Mouse (Mus musculus) MEL (cell line): ENCODE measurements around the gene Fndc3b. TPM values are rescaled to one million over a fixed set of nuclear protein-coding genes. Genes with fewer than 3 reads are reported as not detected.

Source experiments
- DNase-seq: peaks from one replicate; pipeline ENCODE4 v3.0.0; 2011; ENCODE audit warnings: low read depth, low spot score
- H3K27ac ChIP-seq: 2 replicates; pipeline ENCODE4 v1.5.1; 2012; ENCODE audit warnings: low read depth, mild to moderate bottlenecking, control low read depth, low read length, moderate library complexity; ENCODE audit not compliant: control insufficient read depth
- H3K27me3 ChIP-seq, 2 experiments: fragments of 150-350 bp in 1 of 2; sonication (generic) in 1 of 2; 2 replicates each; pipeline ENCODE4 v1.6.1; 2012; ENCODE audit warnings: low read length in 2 of 2, mild to moderate bottlenecking in 2 of 2, improper control_type of control experiment in 1 of 2, moderate library complexity in 1 of 2; ENCODE audit not compliant: insufficient read depth in 2 of 2, control insufficient read depth in 1 of 2
- H3K36me3 ChIP-seq, 2 experiments: 2 replicates each; pipeline ENCODE4 v1.6.1; 2012 to 2014; ENCODE audit warnings: low read length in 2 of 2, improper control_type of control experiment in 1 of 2, inconsistent platforms in 1 of 2, mild to moderate bottlenecking in 1 of 2; ENCODE audit not compliant: insufficient read depth in 2 of 2, control insufficient read depth in 1 of 2
- H3K4me1 ChIP-seq, 2 experiments: fragments of 150-350 bp in 1 of 2; sonication (generic) in 1 of 2; 2 replicates each; pipeline ENCODE4 v1.6.1; 2012; ENCODE audit warnings: low read length in 2 of 2, improper control_type of control experiment in 1 of 2, mild to moderate bottlenecking in 1 of 2; ENCODE audit not compliant: insufficient read depth in 2 of 2, control insufficient read depth in 1 of 2
- H3K4me3 ChIP-seq, 2 experiments: fragments of 150-350 bp in 1 of 2; sonication (generic) in 1 of 2; 2 replicates each; pipeline ENCODE4 v1.5.1; 2012; ENCODE audit warnings: low read depth in 2 of 2, low read length in 2 of 2, mild to moderate bottlenecking in 2 of 2, moderate library complexity in 2 of 2, control low read depth in 1 of 2, improper control_type of control experiment in 1 of 2; ENCODE audit not compliant: control insufficient read depth in 1 of 2, insufficient read depth in 1 of 2
- H3K79me2 ChIP-seq: 2 replicates; pipeline ENCODE4 v1.6.1; 2012; ENCODE audit warnings: mild to moderate bottlenecking, low read length, moderate library complexity; ENCODE audit not compliant: control insufficient read depth, poor library complexity, insufficient read depth
- H3K9ac ChIP-seq: 2 replicates; pipeline ENCODE4 v1.6.1; 2012; ENCODE audit warnings: low read depth, mild to moderate bottlenecking, control low read depth, low read length, moderate library complexity; ENCODE audit not compliant: control insufficient read depth, poor library complexity, severe bottlenecking
- H3K9me3 ChIP-seq: fragments of 150-350 bp; sonication (generic); replicated peaks from 2 replicates; pipeline ENCODE4 v1.6.1; 2012; ENCODE audit warnings: mild to moderate bottlenecking, low read length, improper control_type of control experiment, moderate library complexity; ENCODE audit not compliant: insufficient read depth
- BHLHE40 ChIP-seq: IDR thresholded peaks from 2 replicates; pipeline ENCODE4 v1.6.1; 2012; ENCODE audit warnings: low read depth, mild to moderate bottlenecking, inconsistent platforms, low read length, improper control_type of control experiment, borderline replicate concordance
- CTCF ChIP-seq, 3 experiments: IDR thresholded peaks in 2 of 3; conservative IDR thresholded peaks in 1 of 3; 2 replicates each; pipeline ENCODE4 v1.5.1; 2011 to 2012; ENCODE audit warnings: low read length in 3 of 3, low read depth in 2 of 3, mild to moderate bottlenecking in 2 of 3, improper control_type of control experiment in 1 of 3, inconsistent platforms in 1 of 3, mixed read lengths in 1 of 3, moderate library complexity in 1 of 3; ENCODE audit not compliant: control insufficient read depth in 1 of 3, insufficient read depth in 1 of 3, poor library complexity in 1 of 3, severe bottlenecking in 1 of 3
- E2F4 ChIP-seq: IDR thresholded peaks from 2 replicates; pipeline ENCODE4 v1.6.1; 2011; ENCODE audit warnings: low read depth, low read length, improper control_type of control experiment, borderline replicate concordance
- ELF1 ChIP-seq: IDR thresholded peaks from 2 replicates; pipeline ENCODE4 v1.6.1; 2014; ENCODE audit warnings: low read depth, mild to moderate bottlenecking, inconsistent platforms, low read length, improper control_type of control experiment, moderate library complexity
- EP300 ChIP-seq, 2 experiments: IDR thresholded peaks; 2 replicates each; pipeline ENCODE4 v1.6.1; 2011; ENCODE audit warnings: improper control_type of control experiment in 2 of 2, low read length in 2 of 2, low read depth in 1 of 2, mild to moderate bottlenecking in 1 of 2
- GABPA ChIP-seq: IDR thresholded peaks from 2 replicates; pipeline ENCODE4 v1.6.1; 2012; ENCODE audit warnings: low read depth, mild to moderate bottlenecking, inconsistent platforms, low read length, improper control_type of control experiment, moderate library complexity
- GATA1 ChIP-seq: IDR thresholded peaks from 2 replicates; pipeline ENCODE4 v1.6.1; 2011; ENCODE audit warnings: low read depth, low read length, improper control_type of control experiment
- HCFC1 ChIP-seq: IDR thresholded peaks from 2 replicates; pipeline ENCODE4 v1.6.1; 2012; ENCODE audit warnings: low read depth, mild to moderate bottlenecking, inconsistent platforms, low read length, improper control_type of control experiment, moderate library complexity
- MAFK ChIP-seq: IDR thresholded peaks from 2 replicates; pipeline ENCODE4 v1.6.1; 2011; ENCODE audit warnings: low read depth, mild to moderate bottlenecking, low read length, improper control_type of control experiment, borderline replicate concordance
- MAX ChIP-seq: IDR thresholded peaks from 2 replicates; pipeline ENCODE4 v1.6.1; 2011; ENCODE audit warnings: low read length, improper control_type of control experiment
- MAZ ChIP-seq: IDR thresholded peaks from 2 replicates; pipeline ENCODE4 v1.6.1; 2012; ENCODE audit warnings: low read depth, mild to moderate bottlenecking, inconsistent platforms, low read length, improper control_type of control experiment
- MYB ChIP-seq: IDR thresholded peaks from 2 replicates; pipeline ENCODE4 v1.6.1; 2011; ENCODE audit warnings: mild to moderate bottlenecking, low read depth, low read length, improper control_type of control experiment
- MYC ChIP-seq: IDR thresholded peaks from 2 replicates; pipeline ENCODE4 v1.6.1; 2011; ENCODE audit warnings: low read depth, mild to moderate bottlenecking, low read length, improper control_type of control experiment, moderate library complexity
- NELFE ChIP-seq: IDR thresholded peaks from 2 replicates; pipeline ENCODE4 v1.6.1; 2011; ENCODE audit warnings: low read depth, low read length, improper control_type of control experiment
- POLR2AphosphoS5 ChIP-seq: IDR thresholded peaks from 2 replicates; pipeline ENCODE4 v1.6.1; 2012; ENCODE audit warnings: low read depth, borderline replicate concordance, mild to moderate bottlenecking, inconsistent platforms, low read length, moderate library complexity, mixed read lengths
- RCOR1 ChIP-seq: IDR thresholded peaks from 2 replicates; pipeline ENCODE4 v1.6.1; 2012; ENCODE audit warnings: low read depth, mild to moderate bottlenecking, inconsistent platforms, low read length, improper control_type of control experiment
- SIN3A ChIP-seq: IDR thresholded peaks from 2 replicates; pipeline ENCODE4 v1.6.1; 2012; ENCODE audit warnings: low read length, improper control_type of control experiment, inconsistent platforms
- TAL1 ChIP-seq: IDR thresholded peaks from 2 replicates; pipeline ENCODE4 v1.6.1; 2012; ENCODE audit warnings: mild to moderate bottlenecking, inconsistent platforms, low read length, moderate library complexity, mixed read lengths
- TBP ChIP-seq: IDR thresholded peaks from 2 replicates; pipeline ENCODE4 v1.8.0; 2011; ENCODE audit warnings: low read depth, low read length, improper control_type of control experiment
- UBTF ChIP-seq: IDR thresholded peaks from 2 replicates; pipeline ENCODE4 v1.6.1; 2012; ENCODE audit warnings: low read depth, mild to moderate bottlenecking, inconsistent platforms, low read length, improper control_type of control experiment, moderate library complexity, borderline replicate concordance; ENCODE audit not compliant: insufficient read depth
- USF1 ChIP-seq: IDR thresholded peaks from 2 replicates; pipeline ENCODE4 v1.6.1; 2014; ENCODE audit warnings: low read depth, mild to moderate bottlenecking, inconsistent platforms, low read length, improper control_type of control experiment, moderate library complexity
- ZC3H11A ChIP-seq: IDR thresholded peaks from 2 replicates; pipeline ENCODE4 v1.6.1; 2012; ENCODE audit warnings: low read depth, mild to moderate bottlenecking, inconsistent platforms, low read length, improper control_type of control experiment
- ZKSCAN1 ChIP-seq: IDR thresholded peaks from 2 replicates; pipeline ENCODE4 v1.6.1; 2012; ENCODE audit warnings: low read depth, mild to moderate bottlenecking, inconsistent platforms, low read length, improper control_type of control experiment, moderate library complexity
- ZNF384 ChIP-seq: IDR thresholded peaks from 2 replicates; pipeline ENCODE4 v1.6.1; 2012; ENCODE audit warnings: low read depth, mild to moderate bottlenecking, inconsistent platforms, low read length, improper control_type of control experiment
- polyA plus RNA-seq, 2 experiments: library from polyadenylated mRNA; stranded (reverse) in 1 of 2; unstranded in 1 of 2; fragments of >175 nt in 1 of 2; fragments of >200 nt in 1 of 2; gene quantifications; 2 replicates each; pipeline versions ENCODE4 v1.2.1 to v1.2.4; 2012; ENCODE audit warnings: low replicate concordance in 2 of 2, low read depth in 1 of 2; ENCODE audit not compliant: insufficient read length in 2 of 2, insufficient read depth in 1 of 2, missing spikeins in 1 of 2
- total RNA-seq: library from RNA; depleted of rRNA; stranded (reverse); fragments of 300-350 nt; gene quantifications from 2 replicates; pipeline ENCODE4 v1.2.3, GENCODE M21; 2012

The Fndc3b gene
- total and polyA plus RNA-seq, 3 experiments, result not detected

- H3K9ac ChIP-seq, result no peak overlapping the region
These were observed 190.7 kb downstream of the Fndc3b start for GRCm38 (mm10) chr3:27520391-27520790.

GRCm38 (mm10) chr3:27519481-27519880, 191.6 kb downstream of the Fndc3b start:
- Histone ChIP-seq H3K36me3 (no peaks in the 10 kb centered on the region), H3K9ac (no peak overlapping the region), H3K4me1 (no peaks in the 10 kb centered on the region), H3K27me3 (no peaks in the 10 kb centered on the region), H3K4me3 (no peak overlapping the region), H3K79me2 (no peaks in the 10 kb centered on the region), H3K27ac (no peak overlapping the region), H3K9me3 (no peaks in the 10 kb centered on the region)
- TF ChIP-seq MAZ (no peak), CTCF (IDR thresholded peaks at IDR 0.05 in 2 of 3, conservative IDR thresholded peaks at IDR 0.05 in 1 of 3; ENCODE audit: control insufficient read depth in 1 of 3, insufficient read depth in 1 of 3, low read depth in 2 of 3, low read length in 3 of 3, poor library complexity in 1 of 3, severe bottlenecking in 1 of 3) (no peak), RCOR1 (no peak), ZC3H11A (no peak), NELFE (no peak), TAL1 (no peak), MYC (no peak), GABPA (no peak), E2F4 (no peak), ZNF384 (no peak), UBTF (no peak)
- no peak for DNase-seq

More at GRCm38 (mm10) chr3:27520391-27520790, 190.7 kb downstream of the Fndc3b start:
- Histone ChIP-seq H3K79me2 (no peaks in the 10 kb centered on the region), H3K27ac (no peak overlapping the region), H3K9me3 (no peaks in the 10 kb centered on the region), H3K4me1 (no peaks in the 10 kb centered on the region), H3K36me3 (no peaks in the 10 kb centered on the region), H3K27me3 (no peaks in the 10 kb centered on the region), H3K4me3 (no peak overlapping the region)
- TF ChIP-seq ELF1 (no peak), POLR2AphosphoS5 (no peak), SIN3A (no peak), MAX (no peak)
- DNase-seq, result no peak

- DNase-seq, result no peak
- H3K4me1 ChIP-seq, result no peaks in the 10 kb centered on the region
- TF ChIP-seq TBP (no peak), GABPA (no peak), MYC (no peak), USF1 (no peak), MAFK (no peak), HCFC1 (no peak), UBTF (no peak), POLR2AphosphoS5 (no peak), EP300 (IDR thresholded peaks at IDR 0.05; ENCODE audit: low read depth in 1 of 2, low read length in 2 of 2) (no peak), GATA1 (no peak), MYB (no peak), BHLHE40 (no peak), SIN3A (no peak), ZKSCAN1 (no peak)
- no peak overlapping the region for H3K9ac ChIP-seq
- H3K27ac ChIP-seq, result no peak overlapping the region
- H3K9me3 ChIP-seq, result no peaks in the 10 kb centered on the region
- H3K27me3 ChIP-seq, result no peaks in the 10 kb centered on the region
- no peaks in the 10 kb centered on the region for H3K36me3 ChIP-seq
- no peaks in the 10 kb centered on the region for H3K79me2 ChIP-seq
- H3K4me3 ChIP-seq, result no peak overlapping the region
These were observed 192.2 kb downstream of the Fndc3b start for GRCm38 (mm10) chr3:27518935-27519334.
